Mouse (Mus musculus) B cell, adult 62 days (primary cell): ENCODE data around the gene Pgm5. TPM values are rescaled to one million over a fixed set of nuclear protein-coding genes. Genes with fewer than 3 reads are reported as not detected.

Experiments used
- total RNA-seq: library from RNA; stranded (reverse); gene quantifications from 4 replicates; pipeline ENCODE4 v1.2.4, GENCODE M21; 2023

The Pgm5 gene
- not detected in 4 replicates for total RNA-seq

GRCm38 (mm10) chr19:24861612-24862451, at the start of gene Pgm5:
TSS of gene Pgm5 (minus strand) at chr19:24861855.

GRCm38 (mm10) chr19:24900581-24901220, 39.0 kb upstream of the Pgm5 start, which contains the start of gene Foxd4:
TSS of gene Foxd4 (minus strand) at chr19:24901197.

GRCm38 (mm10) chr19:24875129-24875870, 13.6 kb upstream of the Pgm5 start, which contains the start of gene Gm10053:
TSS of gene Gm10053 (plus strand) at chr19:24875686.

GRCm38 (mm10) chr19:24673762-24674161, 187.9 kb downstream of the Pgm5 start, which contains the start of gene Tmem252:
TSS of gene Tmem252 (plus strand) at chr19:24674008.

Other genes starting within 250 kb of the Pgm5 start
- not detected in 4 replicates for gene Tmem252, start 187.8 kb downstream of the Pgm5 start, total RNA-seq
- gene Gm10053, start 13.8 kb upstream of the Pgm5 start, total RNA-seq: 26.2 to 46.5 TPM (median 37.7 TPM) in 4 replicates
- gene Foxd4, start 39.3 kb upstream of the Pgm5 start, total RNA-seq: not detected in 4 replicates
- gene Cbwd1, start 99.8 kb upstream of the Pgm5 start, total RNA-seq: 9.4 to 14.6 TPM (median 13.0 TPM) in 4 replicates
- 213 to 248 TPM (median 228 TPM) in 4 replicates for gene Dock8, start 137.7 kb upstream of the Pgm5 start, total RNA-seq